Mouse (Mus musculus): Measurements from ENCODE around the gene Uhmk1. TPM values are rescaled to one million over a fixed set of nuclear protein-coding genes. Genes with fewer than 3 reads are reported as not detected.

Uhmk1 gene
- total RNA-seq, 2 experiments from 2014 or later, result 146 TPM

DNA sequence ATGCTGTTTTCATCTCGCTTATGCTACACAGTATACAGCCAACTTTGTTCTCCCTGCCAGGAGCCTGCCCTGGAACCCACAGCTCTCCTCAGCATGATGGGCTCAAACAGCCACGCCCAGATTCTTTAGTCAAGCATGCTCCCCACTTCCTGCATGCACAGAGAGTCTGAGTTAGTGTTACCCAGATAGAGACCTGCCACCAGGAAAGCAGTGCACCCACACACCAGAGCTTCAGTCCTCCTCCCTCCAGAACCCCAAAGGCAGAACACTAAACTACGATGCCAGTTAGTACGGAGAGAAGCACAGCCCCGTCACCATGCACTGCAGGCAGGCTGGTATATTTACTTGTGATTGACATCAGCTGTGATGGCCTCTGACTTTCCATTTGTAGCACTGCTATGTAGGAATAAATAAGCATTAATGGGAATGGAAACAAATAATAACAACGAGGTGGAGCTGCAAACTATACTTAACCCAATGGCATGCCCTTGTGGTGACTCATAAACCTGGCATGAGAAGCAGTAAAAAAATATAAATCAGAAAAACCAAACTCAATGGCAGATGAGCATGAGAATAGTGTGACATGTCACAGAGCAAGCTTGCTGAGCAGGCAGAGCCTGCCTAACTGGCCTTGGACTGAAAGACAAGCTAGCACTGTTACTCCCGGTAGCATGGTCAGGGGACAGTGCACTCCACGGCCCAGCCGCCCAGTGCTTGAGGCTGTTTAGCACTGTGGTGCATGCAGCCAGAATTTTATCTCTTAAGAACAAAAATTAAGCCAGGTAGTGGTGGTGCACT, 67.3 kb downstream of the Uhmk1 start:
- intact Hi-C loops (cut with DNase I), result no loop called here

DNA sequence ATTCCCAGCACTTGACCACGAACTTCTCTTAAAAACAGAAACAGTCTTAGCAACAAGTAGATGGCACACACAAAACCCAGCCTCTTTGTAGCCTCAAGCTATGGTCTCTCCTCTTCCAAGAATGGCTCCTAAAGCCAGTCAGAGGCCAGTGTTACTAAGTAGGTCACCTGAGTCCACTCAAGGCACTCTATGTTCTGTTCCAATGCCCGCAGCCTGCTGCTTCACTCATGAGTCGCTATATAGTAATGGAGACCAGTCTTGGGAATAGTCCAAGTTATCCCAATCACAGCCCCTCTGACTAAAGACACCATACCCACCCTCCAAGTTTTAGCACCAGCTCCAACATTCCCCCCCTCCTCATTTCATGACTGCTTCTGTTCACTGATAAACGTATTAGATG, 69.6 kb downstream of the Uhmk1 start:
- no peak for DNase-seq (ENCODE audit: low spot score in 2 of 2)

More for the DNA sequence above, 67.3 kb downstream of the Uhmk1 start:
- DNase-seq (ENCODE audit: low spot score in 2 of 2), result no peak

More for the DNA sequence above, 69.6 kb downstream of the Uhmk1 start:
- intact Hi-C loops (cut with DNase I), result no loop called here

Other genes starting within 250 kb of the Uhmk1 start
- 10 to 100 TPM; 15.7 to 19.4 TPM for gene Hsd17b7, start 246.2 kb downstream of the Uhmk1 start, total RNA-seq (2021)
- 1 to 10 TPM; 5.7 to 6.8 TPM for gene Ddr2, start 104.6 kb downstream of the Uhmk1 start, total RNA-seq (2021)
- gene Uap1, start 40.4 kb downstream of the Uhmk1 start, total RNA-seq (2021), result 10 to 100 TPM; 62.3 to 65.9 TPM
- not detected for gene Sh2d1b2, start 17.4 kb upstream of the Uhmk1 start, total RNA-seq (2021)
- gene Sh2d1b1, start 61.9 kb upstream of the Uhmk1 start, total RNA-seq (2021), result not detected
- 1 to 10 TPM; 1.9 to 2.5 TPM for gene Gm7694, start 90.9 kb upstream of the Uhmk1 start, total RNA-seq (2021)
- not detected for gene Spata46, start 93.4 kb upstream of the Uhmk1 start, total RNA-seq (2021)

Data from left cerebral cortex, postnatal 25 days (tissue).